Mouse (Mus musculus) cerebellum, adult 2 months (tissue): ENCODE results near the gene Cntnap5a.

Experiments
- CTCF ChIP-seq: fragments of 200-500 bp; IDR thresholded peaks from 2 replicates; pipeline ENCODE4 v1.5.1; 2011; ENCODE audit warnings: low read depth, mild to moderate bottlenecking, control low read depth, low read length, moderate library complexity, borderline replicate concordance; ENCODE audit not compliant: insufficient read depth
- POLR2A ChIP-seq: fragments of 200-500 bp; IDR thresholded peaks from 2 replicates; pipeline ENCODE4 v1.6.1; 2011; ENCODE audit warnings: low read length, control low read depth, borderline replicate concordance; ENCODE audit not compliant: insufficient read depth

- no peak for TF ChIP-seq CTCF
- no peak for TF ChIP-seq POLR2A
Observed at GRCm38 (mm10) chr1:116128450-116129246, 444.1 kb downstream of the Cntnap5a start.
